In genomic region chr3:84106106-84106505, GRCm38 (mm10) we compare ENCODE assay signal across 10 mouse cellular contexts.
"Had no signal": no experiment of that assay in that cellular context is flagged by ENCODE, and none has a peak within 500 bp of the region (broad histone marks: within the 10 kb centered on the region; RNA-seq: fewer than 3 reads in every experiment).

No protein-coding gene starts in this region.

- ATAC-seq: intestine, embryonic 15.5 days had no signal

- DNase-seq: liver; lung, adult 2 months; lung, postnatal 10 days; lung, postnatal 4 days; midbrain, embryonic 14.5 days; right cerebral cortex, postnatal 4 days; spleen, adult 18-20 months; thymus, adult 18-20 months; thymus, postnatal 14 days had no signal
